Mouse (Mus musculus) 3T3-L1 (cell line): Measurements from ENCODE around the gene Ehd2.

Source experiments
- DNase-seq: peaks from one replicate; pipeline ENCODE4 v3.0.0-alpha.2; 2015; ENCODE audit warnings: low read depth, low spot score

Ehd2 gene

DNA sequence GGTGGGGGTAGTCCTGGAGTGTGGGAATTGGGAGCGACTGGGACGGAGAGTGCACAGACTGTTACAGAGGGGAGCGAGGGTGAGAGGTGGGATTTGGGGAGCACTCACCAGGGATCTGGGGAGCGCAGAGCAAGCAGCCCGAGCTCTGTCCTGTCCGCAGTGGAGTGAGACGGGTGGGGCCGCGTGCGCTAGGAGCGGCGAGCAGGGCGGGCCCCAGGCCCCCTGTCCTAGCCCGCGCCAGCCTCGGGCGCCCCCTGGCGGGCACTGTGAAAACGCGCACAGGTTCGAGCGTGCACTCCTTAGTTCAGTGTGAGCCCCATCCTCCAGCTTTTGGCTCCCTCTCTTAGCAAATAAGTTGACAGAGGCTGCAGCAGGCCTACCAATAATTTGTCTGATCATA, at the start of gene Ehd2:
Gene Ehd2, minus strand, starts transcription at position 256 of the 400 bp plus-strand sequence.
- peak; percentile 78 for DNase-seq

DNA sequence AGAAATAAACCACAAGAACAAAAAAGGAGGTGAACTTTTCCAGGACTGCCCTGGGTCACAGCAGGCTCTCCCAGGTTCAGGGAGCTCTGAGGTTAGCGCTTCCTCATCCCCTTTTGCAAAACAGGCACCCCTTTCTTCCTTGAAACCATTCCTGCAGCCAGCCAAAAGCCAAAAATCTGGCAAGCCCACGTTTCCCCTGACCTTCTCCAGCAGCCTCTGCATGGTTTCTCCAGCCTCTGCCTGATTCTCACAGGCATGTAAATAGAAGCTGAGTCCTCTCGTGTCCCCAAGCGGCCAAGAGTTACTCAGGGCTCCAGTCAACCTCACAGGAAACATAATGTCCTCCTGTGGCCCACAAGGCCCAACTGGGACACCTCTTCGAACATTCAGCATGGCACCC, 48.0 kb upstream of the Ehd2 start:
- DNase-seq = no peak

DNA sequence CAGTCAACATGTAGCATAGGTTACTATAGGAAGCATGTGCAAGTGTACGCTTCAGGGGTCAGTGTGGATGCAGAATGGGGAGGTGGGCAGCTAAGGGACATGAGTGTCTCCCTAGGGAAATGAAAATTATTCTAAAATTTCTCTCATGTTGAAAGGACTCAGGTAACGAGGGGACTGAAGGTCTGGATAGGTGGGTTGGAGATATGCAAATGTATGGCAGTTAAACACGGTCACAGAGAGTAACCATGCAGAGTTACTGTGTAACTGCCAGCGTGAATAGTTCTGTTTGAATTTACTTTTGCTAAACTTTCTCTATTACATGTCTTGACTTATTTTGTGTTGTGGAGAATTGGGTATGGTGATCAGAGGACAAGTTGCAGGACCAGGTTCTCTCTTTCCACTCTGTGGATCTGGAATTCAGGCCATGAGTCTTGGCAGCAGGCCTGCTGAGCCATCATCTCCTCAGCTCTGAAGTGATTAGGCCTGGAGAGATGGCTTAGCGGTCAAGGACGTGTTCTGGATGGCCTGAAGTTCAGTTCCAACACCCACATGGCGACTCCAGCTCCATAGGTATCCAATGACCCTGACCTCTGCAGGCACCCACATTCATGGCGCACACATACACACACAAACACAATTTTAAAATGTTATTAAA, 47.3 kb upstream of the Ehd2 start:
- DNase-seq = peak; percentile 18

DNA sequence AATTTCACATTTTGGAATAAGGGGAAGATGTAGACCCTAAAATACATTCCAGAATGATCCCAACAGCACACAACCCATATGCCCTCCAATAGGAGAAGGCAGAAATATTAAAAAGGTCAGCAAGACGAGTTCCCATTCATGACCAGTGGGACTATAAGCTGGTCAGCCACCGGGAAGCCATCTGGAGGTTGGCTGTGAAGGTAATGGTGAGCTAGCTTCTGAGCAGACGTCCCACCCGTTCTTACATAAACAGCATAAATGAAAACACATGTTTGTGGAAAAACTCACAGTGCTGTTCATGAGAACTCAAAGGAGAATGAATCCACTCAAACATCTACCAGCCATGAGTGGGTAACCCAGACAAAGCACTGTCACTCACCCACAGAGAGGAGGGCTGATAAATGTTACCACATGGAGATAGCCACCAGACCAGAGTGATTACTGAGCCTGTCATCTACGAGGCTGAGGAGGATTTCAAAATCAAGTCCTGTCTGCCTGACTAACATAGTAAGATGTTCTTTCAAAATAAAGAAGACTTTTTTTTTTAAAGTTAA, 46.4 kb upstream of the Ehd2 start:
- DNase-seq = peak; percentile 65

DNA sequence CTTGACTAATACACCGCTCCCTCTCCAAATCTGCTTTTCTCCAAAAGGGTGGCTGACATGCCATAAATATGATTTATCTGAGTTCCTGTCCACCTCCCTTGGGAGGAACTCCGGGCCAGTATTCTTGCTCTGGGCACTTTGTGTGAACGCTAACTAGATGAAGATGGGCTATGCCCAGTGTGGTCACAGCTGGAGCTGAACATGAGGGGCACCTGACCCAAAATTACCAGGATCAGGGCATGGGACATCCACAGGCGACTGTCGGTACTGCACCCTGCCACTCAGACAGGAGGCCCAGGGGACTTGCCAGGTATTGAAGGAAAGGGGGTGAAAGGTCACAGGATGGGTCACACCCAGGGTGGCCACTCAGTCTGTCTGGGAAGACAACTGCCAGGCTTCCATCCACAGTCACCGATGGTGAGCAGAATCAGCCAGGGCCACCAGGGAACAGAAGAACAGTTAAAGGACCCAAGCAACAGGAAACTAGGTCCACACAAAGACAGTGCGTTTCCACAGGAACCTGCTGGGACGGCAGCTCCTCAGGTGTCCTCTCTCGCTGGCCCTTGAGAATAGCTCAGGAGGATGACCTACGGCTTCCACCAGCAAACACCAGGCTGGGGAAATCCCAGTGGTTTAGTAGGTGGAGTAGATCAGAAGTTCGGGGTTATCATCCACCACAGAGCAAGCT, 45.4 kb upstream of the Ehd2 start:
- peak; percentile 50 for DNase-seq

GRCm38 (mm10) chr7:16011418-16012085, 44.2 kb upstream of the Ehd2 start:
- no peak for DNase-seq

DNA sequence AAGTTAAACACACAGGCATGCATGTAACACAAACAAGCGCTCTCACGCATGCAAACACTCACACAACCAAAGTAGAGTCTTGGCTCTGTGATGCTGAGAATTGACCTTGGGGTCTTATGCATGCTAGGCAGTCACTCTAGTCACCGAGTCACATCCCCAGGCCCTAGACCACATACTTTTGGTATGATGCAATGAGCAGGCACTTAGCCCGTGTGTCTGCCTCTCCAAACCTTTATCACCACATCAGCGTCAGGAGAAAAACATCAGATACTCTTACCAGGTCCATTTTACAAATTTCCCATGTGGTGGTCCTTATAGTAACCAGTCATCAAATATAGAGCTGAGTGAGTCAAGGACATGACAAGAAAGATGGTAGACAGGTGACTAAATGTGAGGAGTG, 43.3 kb upstream of the Ehd2 start:
- peak; percentile 35 for DNase-seq

GRCm38 (mm10) chr7:16009636-16010035, 42.3 kb upstream of the Ehd2 start:
- DNase-seq = no peak

- no peak for DNase-seq
Observed at GRCm38 (mm10) chr7:16005020-16005419, 37.7 kb upstream of the Ehd2 start.

DNA sequence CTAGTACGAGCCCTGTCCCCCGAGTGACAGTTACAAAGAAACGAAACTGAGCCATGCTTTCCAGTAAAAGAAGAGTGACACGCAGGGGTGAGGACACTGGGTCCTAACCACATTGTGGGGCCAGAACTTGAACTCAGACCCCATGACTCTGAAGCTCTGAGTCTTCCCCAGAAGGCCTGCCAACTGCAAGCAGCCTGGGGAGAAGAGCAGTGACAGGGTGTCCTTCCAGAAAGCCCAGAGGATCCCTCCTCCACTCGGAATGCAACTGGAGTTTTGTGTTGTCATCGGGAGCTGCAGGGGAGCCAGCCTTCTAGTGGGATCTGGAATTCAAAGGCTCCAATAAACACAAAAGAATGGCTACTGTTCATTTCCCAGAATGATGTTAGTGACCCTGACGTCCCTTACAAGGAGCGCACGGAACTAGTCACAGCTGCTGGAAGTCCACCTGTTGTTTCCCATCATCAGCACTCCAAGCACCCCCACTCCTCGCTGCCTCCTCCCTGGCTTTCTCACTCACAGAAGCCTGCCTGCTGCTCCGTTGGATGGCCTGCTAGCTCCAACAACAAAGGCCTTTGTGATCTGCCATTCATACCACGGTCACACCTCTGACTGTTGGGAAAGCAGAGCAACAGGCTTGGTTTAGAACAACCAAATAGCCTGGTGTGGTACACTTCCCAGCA, 37.0 kb upstream of the Ehd2 start:
- DNase-seq = no peak

DNA sequence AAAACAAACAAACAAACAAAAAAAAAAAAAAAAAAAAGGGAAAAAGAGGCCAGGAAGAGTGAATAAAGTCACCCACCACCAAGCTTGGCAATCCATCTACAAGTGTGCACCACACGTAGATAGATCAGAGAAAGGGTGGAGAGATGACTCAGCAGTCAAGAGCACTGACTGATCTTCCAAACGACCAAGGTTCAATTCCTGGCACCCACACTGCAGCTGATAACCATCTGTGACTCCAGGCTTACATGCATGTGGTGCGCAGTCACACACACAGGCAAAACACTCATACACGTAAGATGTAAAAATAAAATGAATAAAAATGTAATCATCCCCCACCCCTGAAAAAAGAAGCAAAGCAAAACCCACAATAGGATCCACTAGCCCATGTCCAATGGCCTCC, 35.7 kb upstream of the Ehd2 start:
- peak; percentile 18 for DNase-seq

DNA sequence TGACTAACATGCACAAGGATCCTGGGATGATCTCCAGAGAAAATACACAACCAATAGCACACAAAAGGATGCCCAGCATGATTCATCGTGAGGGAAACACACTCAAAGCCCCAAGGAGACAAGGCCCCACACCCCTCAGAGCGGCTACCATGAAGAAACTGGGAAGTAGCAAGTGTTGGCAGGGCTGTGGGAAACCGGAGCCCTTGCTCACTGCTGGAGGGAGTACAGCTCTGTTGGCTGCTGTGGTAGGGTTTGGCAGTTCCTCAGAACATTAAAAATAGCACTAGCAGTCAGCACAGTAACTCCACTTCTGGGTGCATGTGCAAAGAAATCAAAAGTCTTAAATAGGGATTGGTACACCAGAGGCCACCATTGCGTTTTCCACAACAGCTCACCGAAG, 34.8 kb upstream of the Ehd2 start:
- DNase-seq = peak; percentile 83

DNA sequence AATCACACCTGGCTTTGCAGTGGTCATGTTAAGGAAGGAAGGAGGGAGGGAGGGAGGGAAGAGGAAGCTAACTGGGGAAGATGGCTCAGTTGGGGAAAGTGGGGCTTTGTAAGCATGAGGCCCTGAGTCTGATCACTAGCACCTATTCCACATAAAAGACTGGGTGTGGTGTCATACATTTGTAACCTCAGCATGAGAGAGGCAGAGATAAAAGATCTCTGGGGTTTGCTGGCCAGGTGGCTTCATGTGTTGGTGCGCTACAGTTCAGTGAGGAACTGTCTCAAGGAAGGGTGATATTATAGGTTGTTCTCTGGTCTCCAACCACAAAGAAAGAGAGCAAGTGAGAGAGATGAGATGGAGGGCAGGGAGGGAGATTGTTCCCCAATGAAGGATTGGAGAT, 34.3 kb upstream of the Ehd2 start:
- DNase-seq = no peak

GRCm38 (mm10) chr7:15993789-15994188, 26.4 kb upstream of the Ehd2 start:
- no peak for DNase-seq

GRCm38 (mm10) chr7:15993152-15993551, 25.8 kb upstream of the Ehd2 start:
- no peak for DNase-seq

DNA sequence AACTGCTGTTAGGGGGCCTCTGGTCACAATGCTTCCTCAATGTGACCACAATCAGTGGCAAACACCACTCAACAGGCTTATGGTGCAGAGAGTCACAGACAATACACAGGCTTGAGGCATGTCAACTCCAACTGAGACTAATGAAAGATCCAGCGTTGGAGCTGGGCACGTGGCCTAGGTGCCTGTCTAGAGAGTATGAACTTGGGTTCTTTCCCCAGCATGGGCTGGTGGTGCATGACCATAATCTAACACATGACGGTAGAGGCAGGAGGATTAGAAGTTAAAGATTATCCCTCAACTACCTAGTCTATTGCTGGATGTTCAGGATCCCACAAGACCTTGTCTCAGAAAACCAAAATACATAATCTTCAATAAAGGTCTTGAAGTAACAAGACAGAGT, 24.4 kb upstream of the Ehd2 start:
- DNase-seq = no peak

DNA sequence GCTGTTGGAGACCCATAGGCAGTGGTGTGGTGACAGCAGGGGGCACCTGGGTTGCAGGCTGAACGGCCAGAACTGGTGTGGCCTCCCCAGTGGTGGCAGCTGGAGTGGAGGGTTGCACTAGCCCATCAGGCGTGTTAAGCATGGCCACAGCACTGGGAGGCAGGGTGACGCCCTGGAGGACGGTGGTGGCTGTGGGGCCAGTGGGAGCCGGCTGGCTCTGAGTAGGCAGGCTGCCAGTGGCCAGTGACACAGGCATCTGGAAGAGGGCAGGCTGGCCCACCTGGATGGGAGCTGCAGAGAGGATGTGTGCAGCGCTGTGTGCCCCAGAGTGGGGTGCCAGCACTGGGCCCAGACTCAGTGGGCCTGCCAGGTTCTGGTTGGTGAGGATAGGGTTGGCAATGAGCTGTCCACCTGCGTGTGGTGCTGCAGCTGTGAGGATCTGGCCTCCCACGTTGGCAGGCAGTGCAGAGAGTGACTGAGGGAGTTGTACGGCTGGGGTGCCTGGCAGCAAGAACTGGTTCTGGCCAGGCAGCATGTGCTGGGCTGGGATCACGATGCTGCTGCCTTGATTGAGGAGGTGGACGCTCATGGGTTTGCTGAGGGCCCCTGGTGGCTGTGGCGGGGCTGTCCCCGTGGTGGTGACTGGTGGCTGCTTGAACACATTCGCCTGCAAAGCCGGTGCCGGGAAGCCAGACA, 20.4 kb upstream of the Ehd2 start:
- no peak for DNase-seq

DNA sequence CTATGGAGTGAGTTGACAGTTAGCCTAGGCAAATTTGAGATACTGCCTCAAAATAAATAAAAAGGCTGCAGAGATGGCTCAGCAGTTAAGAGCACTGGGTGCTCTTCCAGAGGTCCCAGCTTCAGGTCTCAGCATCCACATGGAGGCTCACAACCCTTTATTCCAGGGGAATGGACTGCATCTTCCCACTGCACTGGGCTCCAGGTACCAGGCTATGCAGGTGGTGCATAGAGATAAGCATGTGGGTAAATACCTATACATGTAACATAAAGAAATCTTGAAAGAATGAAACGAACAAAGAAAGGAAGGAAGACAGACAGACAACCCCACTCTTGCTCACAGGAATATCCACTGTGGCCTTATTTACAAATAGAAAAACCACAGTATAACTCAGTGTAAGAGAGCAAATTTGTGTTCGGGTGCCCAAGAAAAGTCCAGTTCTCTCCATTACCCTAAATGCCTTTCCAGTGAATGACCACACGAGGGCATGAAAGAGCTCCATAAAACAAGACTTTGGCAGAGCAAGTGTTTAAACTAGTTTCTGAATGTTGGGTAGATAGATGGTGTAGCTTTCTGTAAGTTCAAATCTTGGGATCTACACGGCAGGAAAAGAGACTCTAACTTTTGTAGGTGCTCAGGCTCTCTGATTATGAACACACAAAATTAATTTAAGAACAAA, 15.5 kb upstream of the Ehd2 start:
- DNase-seq = peak; percentile 75

- no peak for DNase-seq
Observed at GRCm38 (mm10) chr7:15981538-15981937, 14.2 kb upstream of the Ehd2 start.

DNA sequence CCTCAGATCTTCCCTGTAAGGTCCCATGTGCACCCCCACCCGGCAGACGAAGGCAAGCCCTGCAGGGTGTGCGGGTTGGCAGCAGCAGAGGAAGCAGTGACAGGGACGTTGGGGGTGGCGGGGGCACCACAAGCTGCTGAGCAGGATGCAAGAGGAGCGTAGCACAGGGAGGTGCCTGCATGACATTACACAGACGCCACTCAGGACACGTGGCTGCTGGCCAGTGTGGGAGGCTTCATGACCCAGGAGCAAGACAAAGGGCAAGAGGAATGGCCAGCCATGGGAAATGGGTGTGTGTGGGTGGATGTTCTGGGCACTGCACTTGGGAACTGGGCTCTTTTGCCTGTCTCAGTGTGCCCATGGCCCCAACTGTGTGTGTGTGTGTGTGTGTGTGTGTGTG, 12.9 kb upstream of the Ehd2 start:
- no peak for DNase-seq

GRCm38 (mm10) chr7:15975904-15976303, 8.5 kb upstream of the Ehd2 start:
- DNase-seq = peak; percentile 61
